ENCODE assay signal across 21 mouse cellular contexts in the genomic region with DNA sequence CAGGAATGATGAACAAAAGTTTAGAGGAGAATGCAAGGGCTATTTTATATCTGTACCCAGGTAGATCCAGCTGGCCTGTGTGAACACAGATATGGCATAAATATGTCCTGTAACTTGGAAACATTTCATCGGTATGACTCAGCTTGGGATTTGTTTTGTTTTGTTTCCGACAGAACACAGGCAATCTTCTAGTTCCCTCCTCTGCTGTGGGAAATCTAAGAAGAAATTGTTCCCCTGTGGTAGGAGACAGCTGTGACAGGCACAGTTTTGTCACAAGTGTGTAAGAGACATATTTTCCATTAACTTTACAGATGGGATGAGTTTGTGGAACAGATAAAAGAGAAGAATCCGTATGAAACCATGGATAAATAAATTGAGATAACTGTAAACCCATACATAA.
"Had no signal": no experiment of that assay in that cellular context is flagged by ENCODE, and none has a peak within 500 bp of the region (broad histone marks: within the 10 kb centered on the region; RNA-seq: fewer than 3 reads in every experiment).

No protein-coding gene starts in this region.

- DNase-seq: liver, postnatal 0 days; lung, adult 2 months; lung, postnatal 14 days; lung, postnatal 36 days; midbrain, embryonic 14.5 days; retina, postnatal 1 day; right cerebral cortex, postnatal 25 days; right cerebral cortex, postnatal 4 days; spleen, adult 18-20 months; thymus, adult 18-20 months; thymus, postnatal 14 days; thymus, postnatal 36 days had no signal

- H3K9me3 ChIP-seq: lung, embryonic 15.5 days; megakaryocyte, embryonic 14.5 days; midbrain, embryonic 12.5 days; neural tube, embryonic 13.5 days; neural tube, embryonic 15.5 days had no signal

- H3K4me2 ChIP-seq: lung, embryonic 15.5 days; midbrain, embryonic 12.5 days; neural tube, embryonic 13.5 days; neural tube, embryonic 15.5 days had no signal

- ATAC-seq: liver, postnatal 0 days; lung, postnatal 0 days; midbrain, embryonic 16.5 days had no signal

- H3K36me3 ChIP-seq: lung, embryonic 15.5 days; midbrain, embryonic 12.5 days; neural tube, embryonic 13.5 days; neural tube, embryonic 15.5 days had no signal

- H3K27ac ChIP-seq: lung, embryonic 15.5 days; macrophage; midbrain, embryonic 12.5 days; neural tube, embryonic 13.5 days; neural tube, embryonic 15.5 days had no signal

- H3K4me1 ChIP-seq: lung, embryonic 15.5 days; megakaryocyte, embryonic 14.5 days; midbrain, embryonic 12.5 days; neural tube, embryonic 13.5 days; neural tube, embryonic 15.5 days had no signal

- H3K27me3 ChIP-seq: lung, embryonic 15.5 days; megakaryocyte, embryonic 14.5 days; midbrain, embryonic 12.5 days; neural tube, embryonic 13.5 days; neural tube, embryonic 15.5 days had no signal

- H3K9ac ChIP-seq: liver, postnatal 0 days; lung, embryonic 15.5 days; midbrain, embryonic 12.5 days; neural tube, embryonic 13.5 days; neural tube, embryonic 15.5 days had no signal

- H3K4me3 ChIP-seq: lung, embryonic 15.5 days; megakaryocyte, embryonic 14.5 days; midbrain, embryonic 12.5 days; myocyte; neural tube, embryonic 13.5 days; neural tube, embryonic 15.5 days had no signal
